Mouse (Mus musculus) brown adipose tissue, adult 24 weeks (tissue): ENCODE results near the gene Mc1r. TPM values are rescaled to one million over a fixed set of nuclear protein-coding genes. Genes with fewer than 3 reads are reported as not detected.
"Not testable (repeated sequence)": the region's sequence is repeated elsewhere in the genome, so short reads cannot be mapped to it uniquely, and the experiment has no call there.

Experiments
- H3K27ac ChIP-seq: fragments of 200-500 bp; replicated peaks from 2 replicates; pipeline ENCODE4 v1.5.1; 2012; ENCODE audit warnings: low read depth, mild to moderate bottlenecking, low read length
- H3K4me1 ChIP-seq: fragments of 200-500 bp; 2 replicates; pipeline ENCODE4 v1.6.1; 2012; ENCODE audit warnings: low read length, mixed read lengths; ENCODE audit not compliant: control insufficient read depth, insufficient read depth, insufficient read length
- H3K4me3 ChIP-seq: fragments of 200-500 bp; 2 replicates; pipeline ENCODE4 v1.5.1; 2012; ENCODE audit warnings: low read depth, mild to moderate bottlenecking, low read length, moderate library complexity; ENCODE audit not compliant: insufficient read depth
- polyA plus RNA-seq: library from polyadenylated mRNA; stranded (reverse); fragments of >200 nt; gene quantifications from 2 replicates; pipeline ENCODE4 v1.2.4, GENCODE M21; 2012; ENCODE audit not compliant: missing spikeins, insufficient read depth, insufficient read length

Gene Mc1r
- polyA plus RNA-seq, 1 experiment = not detected

DNA sequence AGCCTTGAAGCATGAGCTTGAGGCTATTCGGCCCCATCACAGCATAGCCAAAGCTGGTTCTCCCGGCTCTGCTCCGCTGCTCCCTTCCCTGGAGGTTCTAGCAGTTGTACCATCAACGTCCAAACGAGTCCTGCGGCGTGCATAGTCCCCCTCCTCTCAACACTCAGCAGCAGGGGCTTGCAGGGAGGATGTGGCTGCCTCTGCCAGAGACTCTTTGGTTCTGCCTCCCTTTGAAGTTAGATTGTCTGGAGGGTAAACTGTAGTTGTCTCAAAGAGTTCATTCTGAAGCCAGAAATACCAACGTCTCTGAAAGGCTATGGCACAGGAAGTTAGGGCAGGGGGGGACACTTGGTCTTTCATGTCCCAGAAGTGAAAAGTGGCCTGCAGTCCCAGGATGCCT lies 2.4 kb upstream of the Mc1r start:
- Histone ChIP-seq H3K27ac (no peak overlapping the region), H3K4me1 (no peaks in the 10 kb centered on the region), H3K4me3 (no peak overlapping the region)

DNA sequence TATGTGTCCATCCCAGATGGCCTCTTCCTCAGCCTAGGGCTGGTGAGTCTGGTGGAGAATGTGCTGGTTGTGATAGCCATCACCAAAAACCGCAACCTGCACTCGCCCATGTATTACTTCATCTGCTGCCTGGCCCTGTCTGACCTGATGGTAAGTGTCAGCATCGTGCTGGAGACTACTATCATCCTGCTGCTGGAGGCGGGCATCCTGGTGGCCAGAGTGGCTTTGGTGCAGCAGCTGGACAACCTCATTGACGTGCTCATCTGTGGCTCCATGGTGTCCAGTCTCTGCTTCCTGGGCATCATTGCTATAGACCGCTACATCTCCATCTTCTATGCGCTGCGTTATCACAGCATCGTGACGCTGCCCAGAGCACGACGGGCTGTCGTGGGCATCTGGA lies 705 bp downstream of the Mc1r start:
- no peaks in the 10 kb centered on the region for H3K4me1 ChIP-seq
- no peak overlapping the region for H3K4me3 ChIP-seq
- H3K27ac ChIP-seq = no peak overlapping the region

DNA sequence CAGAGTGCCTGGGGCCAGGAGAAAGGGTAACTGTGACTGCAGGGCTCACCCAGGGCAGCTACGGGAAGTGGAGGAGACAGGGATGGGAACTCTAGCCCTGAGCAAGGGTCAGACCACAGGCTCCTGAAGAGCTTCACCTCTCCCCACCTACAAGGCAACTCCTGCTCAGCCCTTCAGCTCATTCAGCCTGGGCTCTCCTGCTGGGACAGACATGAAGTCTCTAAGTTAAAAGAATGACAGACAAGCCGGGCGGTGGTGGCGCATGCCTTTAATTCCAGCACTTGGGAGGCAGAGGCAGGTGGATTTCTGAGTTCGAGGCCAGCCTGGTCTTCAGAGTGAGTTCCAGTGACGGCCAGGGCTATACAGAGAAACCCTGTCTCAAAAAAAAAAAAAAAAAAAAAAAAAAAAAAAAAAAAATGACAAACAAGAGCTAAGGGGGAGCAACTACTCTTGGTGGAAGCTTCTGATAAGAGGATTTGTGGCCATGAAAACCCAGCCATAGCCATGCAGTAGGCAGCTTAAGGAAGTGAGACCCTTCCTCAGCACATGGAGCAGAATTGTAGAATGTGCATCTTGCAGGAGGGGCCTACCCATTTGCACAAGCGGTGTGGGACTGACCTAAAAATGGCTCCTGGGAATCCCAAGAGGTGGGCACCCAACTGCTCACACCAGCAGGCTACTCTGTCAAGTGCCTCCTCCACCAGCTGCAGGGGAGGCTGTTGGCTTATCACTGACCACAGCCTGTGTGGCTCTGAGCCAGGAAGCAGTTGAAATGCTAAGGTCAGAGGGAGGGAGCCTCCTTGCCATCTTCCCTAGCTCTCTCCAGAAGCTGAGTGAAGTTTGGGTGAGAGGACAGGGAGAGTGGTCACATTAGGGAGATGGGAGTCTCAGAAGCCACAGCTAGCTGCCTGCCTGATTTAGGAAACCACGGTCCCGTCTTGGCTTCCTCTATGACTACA lies 2.0 kb downstream of the Mc1r start:
- H3K4me1 ChIP-seq = no peaks in the 10 kb centered on the region
- H3K4me3 ChIP-seq = no peak overlapping the region
- no peak overlapping the region for H3K27ac ChIP-seq

DNA sequence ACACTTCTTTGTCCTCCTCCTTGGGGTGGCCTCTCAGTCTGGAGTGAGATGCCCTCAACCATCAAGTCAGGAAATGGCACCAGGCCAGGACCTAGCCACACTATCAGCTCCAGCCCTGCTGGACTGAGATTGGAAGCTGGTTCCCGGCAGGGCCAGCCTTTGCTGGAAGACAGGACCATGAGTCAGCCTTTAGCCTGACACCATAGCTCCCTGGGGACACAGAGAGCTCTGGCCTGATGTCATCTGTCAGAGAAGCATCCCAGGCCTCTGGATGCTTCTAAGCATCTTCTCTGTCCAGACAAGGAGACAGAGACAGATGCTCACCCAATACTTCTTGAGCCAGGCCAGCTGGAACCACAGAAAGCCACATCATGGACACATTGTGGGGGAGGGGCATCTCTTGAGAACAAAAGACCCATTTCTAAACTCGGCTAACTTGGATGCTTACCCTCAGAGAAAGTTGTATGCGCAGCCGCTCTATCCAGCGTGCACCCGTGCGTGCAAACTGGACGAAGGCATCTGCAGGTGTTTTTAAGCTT lies 3.2 kb downstream of the Mc1r start:
- Histone ChIP-seq H3K4me1 (no peaks in the 10 kb centered on the region), H3K27ac (no peak overlapping the region), H3K4me3 (no peak overlapping the region)

DNA sequence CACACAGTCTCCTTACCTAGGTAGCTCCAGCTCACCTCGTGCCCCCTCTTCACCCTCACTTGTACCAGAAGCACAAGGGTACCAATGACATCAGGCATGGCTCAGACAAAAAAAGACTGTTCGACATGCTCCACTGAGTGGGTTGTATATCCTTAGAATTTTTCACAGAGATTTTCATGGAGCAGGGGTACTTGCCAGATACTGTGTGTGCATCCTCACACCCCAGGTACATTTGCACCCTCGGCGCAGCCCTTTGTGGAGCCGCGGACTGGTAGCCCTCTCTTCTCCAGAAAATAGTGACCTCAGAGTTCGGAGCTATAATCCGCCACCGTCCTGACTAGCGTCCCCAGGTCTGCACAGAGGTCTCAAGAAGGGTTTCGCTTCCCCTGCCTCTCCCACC lies 3.9 kb downstream of the Mc1r start:
- no peak overlapping the region for H3K27ac ChIP-seq

DNA sequence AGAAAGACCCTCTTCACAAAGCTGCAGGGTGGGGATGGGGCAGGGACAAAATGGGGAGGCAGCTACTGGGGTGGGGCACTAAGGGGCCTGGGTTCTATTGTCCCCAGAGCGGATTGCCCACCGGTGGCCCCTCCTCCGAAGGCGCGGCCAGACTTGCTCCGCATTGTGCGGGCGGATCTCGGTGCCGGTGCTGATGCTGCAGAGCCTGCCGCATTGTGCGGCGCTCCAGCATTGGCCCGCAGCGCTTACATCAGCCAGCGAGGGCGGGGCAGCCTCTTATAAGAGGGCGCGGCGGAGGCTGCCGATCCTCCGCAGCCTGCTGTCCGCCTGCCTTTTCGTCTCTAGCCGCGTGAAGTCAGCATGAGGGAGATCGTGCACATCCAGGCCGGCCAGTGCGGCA lies 4.3 kb downstream of the Mc1r start, which contains the start of gene Tubb3:
Gene Tubb3 (plus strand): TSS at position 179 of the 400 bp plus-strand sequence.
- H3K4me1 ChIP-seq = no peaks in the 10 kb centered on the region
- no peak within 1 kb of the TSS for H3K27ac ChIP-seq
- H3K4me3 ChIP-seq = peak within 1 kb of the TSS; percentile 30; the same call in 1 of the 2 replicates

More for the DNA sequence above, 3.9 kb downstream of the Mc1r start:
- Histone ChIP-seq H3K4me1 (no peaks in the 10 kb centered on the region), H3K4me3 (no peak overlapping the region)

DNA sequence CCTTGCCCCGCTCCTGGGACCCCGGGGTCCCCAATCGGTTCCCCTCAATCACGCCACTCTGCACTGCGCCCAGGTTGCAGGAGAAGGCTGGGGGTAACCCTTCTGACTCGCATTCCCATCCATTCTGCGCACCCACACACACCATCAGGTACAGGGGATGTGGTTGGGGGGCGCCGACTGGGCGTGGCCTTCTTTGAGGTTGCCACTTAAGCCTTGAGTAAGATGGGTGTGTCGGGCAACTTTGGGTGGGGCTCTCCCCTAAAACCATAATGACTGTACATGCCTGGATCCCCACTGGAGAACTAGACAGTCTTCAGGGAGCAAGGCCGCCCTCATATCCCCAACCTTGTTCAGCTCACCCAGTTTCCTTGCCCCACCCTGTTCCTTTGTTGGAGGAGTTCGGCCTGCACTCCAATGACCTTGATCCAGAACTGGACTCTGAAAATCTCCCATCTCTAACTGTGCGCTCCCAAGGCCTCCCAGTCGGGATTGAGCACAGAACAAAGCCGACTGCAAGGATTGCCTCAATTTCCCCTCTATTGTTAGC lies 4.9 kb downstream of the Mc1r start:
- Histone ChIP-seq H3K4me3 (no peak overlapping the region), H3K4me1 (no peaks in the 10 kb centered on the region), H3K27ac (no peak overlapping the region)

DNA sequence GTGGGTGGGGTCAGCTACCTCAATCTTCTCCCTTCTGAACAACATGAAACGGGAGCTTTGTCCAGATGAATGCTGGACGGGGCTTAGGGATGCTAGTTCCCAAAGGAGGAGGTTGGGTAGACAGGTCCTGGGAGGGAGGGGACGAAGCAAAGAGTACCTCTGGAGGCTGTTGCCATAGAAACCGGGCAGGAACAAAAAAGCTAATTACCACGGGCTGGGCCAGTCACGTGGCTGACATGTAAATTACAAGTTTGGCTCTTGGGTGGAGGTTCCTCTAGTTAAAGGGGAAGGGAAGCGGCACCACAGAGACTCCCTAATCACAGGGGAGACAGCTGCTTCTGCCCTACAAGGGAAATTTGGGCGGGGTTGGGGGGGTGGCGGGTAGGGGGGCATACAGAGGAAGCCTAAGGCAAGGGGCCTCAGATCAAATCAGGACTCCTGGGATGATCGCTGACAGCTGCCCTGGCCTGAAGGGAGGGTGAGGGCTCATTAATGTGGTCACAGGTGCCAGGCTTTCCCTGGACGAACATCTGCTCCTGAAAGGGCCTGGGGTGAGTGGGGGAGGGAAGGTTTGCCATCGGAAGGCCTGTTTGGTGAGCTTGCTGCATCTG lies 5.8 kb downstream of the Mc1r start:
- H3K4me1 ChIP-seq = no peaks in the 10 kb centered on the region
- no peak overlapping the region for H3K27ac ChIP-seq

DNA sequence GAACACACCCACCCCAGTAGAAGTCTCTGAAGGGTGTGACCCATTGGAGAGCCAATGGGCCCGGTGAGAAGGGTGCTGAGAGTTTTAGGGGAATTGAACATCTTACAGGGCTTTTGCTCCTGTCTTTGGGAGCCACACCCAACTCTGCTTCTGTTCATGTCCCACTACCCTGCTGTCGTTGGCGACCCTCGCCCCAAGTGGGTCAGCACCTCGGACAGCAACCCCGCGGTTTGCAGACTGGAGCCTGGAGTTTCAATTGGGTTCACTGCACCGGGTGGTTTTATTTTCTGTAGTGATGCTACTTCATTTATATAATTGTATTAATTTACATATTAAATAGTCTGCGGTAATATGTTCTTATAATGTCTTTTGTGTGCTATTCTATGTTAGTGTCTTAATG lies 7.3 kb downstream of the Mc1r start:
- H3K27ac ChIP-seq = no peak overlapping the region
- H3K4me3 ChIP-seq = no peak overlapping the region
- H3K4me1 ChIP-seq = no peaks in the 10 kb centered on the region

More for the DNA sequence above, 5.8 kb downstream of the Mc1r start:
- H3K4me3 ChIP-seq = no peak overlapping the region

DNA sequence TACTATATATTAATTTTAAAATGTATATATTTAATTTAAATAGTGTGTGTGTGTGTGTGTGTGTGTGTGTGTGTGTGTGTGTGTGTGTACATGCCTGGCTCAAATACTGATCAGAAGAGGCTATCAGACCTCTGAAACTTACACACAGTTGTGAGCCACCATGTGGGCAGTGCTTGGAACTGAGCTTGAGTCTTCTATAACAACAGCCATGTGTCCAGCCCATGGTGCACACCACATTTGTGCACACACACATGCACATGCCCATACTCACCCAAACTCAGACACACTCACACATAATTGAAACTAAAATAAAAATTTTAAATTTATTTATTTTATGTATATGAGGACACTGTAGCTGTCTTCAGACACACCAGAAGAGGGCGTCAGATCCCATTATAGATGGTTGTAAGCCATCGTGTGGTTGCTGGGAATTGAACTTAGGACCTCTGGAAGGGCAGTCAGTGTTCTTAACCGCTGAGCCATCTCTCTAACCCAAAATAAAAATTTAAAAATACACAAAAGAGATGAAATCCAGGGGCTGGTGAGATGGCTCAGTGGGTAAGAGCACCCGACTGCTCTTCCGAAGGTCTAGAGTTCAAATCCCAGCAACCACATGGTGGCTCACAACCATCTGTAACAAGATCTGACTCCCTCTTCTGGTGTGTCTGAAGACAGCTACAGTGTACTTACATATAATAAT lies 8.2 kb downstream of the Mc1r start:
- H3K27ac ChIP-seq, H3K4me3 ChIP-seq, H3K4me1 ChIP-seq: not testable (repeated sequence)

DNA sequence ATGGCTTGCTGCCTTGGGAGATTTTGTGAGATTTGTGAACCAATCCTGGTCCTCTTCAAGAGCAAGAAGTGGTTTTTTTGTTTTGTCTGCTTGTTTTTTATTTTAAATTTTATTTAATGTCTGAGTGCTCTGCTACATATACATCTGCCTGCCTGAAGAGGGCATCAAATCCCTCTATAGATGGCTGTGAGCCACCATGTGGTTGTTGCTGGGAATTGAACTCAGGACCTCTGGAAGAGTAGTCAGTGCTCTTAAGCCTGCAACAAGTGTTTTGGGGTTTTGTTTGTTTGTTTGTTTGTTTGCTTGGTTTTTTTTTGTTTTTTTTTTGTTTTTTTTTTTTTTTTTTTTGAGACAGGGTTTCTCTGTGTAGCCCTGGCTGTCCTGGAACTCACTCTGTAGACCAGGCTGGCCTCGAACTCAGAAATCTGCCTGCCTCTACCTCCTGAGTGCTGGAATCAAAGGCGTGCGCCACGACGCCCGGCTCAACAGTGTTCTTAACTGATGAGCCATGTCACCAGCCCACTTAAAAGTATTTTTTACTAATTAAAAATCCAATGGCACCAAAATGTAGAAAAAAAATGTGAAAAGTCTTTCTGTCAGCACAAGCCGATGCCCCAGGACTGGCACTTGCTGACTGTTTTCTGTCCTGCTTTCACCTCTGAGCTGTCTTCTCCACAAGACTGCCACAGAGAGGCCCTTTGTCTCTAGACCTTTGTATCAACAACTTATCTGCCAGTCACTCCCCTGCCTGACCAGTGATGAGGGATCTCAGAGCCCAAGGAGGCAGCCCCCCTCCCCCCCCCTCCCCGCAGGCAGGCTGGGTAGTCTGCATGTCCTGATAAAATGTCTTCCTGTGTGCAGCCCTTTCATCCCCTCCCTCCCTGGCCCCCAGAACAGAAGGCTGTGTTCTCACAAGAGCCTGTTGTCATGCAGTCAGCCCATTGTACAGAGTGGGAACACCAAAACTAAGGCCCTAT lies 9.3 kb downstream of the Mc1r start:
- Histone ChIP-seq H3K27ac (no peak overlapping the region), H3K4me1 (no peaks in the 10 kb centered on the region), H3K4me3 (no peak overlapping the region)

DNA sequence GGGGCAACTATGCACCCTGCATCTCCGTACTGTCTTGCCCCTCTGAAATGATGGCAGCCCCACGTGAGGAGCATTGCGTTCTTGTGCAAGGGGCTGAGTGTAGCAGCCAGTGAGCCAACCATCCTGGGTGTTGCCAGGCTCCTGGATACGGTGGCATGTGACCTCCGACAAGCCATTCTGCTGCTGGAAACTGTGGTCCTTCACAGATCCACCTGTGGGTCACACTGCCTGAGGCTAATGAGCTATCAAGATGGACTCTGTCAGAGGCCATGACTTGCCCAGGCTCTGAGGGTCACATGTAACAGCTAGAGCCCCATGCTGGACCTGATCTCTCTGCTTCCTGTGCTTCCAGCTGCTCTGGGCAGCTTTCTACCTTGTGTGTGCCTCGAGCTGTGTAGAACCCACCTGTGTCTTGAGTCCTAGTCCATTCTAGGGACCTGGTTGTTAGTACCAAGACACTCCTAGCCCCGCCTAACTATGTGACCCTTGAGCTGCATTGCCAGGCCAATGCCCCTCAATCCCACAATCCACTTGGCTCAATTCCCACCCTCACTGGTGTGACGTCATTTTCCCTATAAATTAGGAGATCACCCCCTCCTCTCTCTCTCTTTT lies 10.1 kb downstream of the Mc1r start:
- H3K27ac ChIP-seq = no peak overlapping the region

DNA sequence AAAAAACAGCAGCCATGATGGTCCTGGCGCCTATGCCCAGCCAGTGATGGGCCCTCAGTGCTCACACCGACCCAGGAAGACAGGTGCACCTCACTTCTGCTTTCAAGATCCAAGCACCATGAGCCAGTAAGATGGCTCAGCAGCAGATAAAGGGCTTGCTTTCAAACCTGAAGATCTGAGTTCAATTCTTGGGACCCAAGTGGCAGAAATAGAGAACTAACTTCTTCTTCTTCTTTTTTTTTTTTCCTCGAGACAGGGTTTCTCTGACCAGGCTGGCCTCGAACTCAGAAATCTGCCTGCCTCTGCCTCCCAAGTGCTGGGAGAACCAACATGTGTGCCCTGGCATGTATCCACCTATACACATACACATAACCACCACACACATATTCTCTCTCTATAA lies 12.8 kb downstream of the Mc1r start:
- H3K4me3 ChIP-seq = no peak overlapping the region
- H3K27ac ChIP-seq = no peak overlapping the region
- no peaks in the 10 kb centered on the region for H3K4me1 ChIP-seq

More for the DNA sequence above, 10.1 kb downstream of the Mc1r start:
- Histone ChIP-seq H3K4me3 (no peak overlapping the region), H3K4me1 (no peaks in the 10 kb centered on the region)
